Mouse (Mus musculus) A20 (cell line): ENCODE results near the gene Cfap74.

ENCODE experiments used
- DNase-seq: peaks from one replicate; pipeline ENCODE4 v3.0.0-alpha.2; 2011; ENCODE audit warnings: low read depth, low spot score

Gene Cfap74

GRCm38 (mm10) chr4:155491529-155492130 lies 82.6 kb downstream of the Cfap74 start:
- DNase-seq, result peak; percentile 49

GRCm38 (mm10) chr4:155492131-155492633 lies 83.2 kb downstream of the Cfap74 start:
- DNase-seq, result peak; percentile 71

GRCm38 (mm10) chr4:155494891-155495290 lies 85.9 kb downstream of the Cfap74 start:
- no peak for DNase-seq

DNA sequence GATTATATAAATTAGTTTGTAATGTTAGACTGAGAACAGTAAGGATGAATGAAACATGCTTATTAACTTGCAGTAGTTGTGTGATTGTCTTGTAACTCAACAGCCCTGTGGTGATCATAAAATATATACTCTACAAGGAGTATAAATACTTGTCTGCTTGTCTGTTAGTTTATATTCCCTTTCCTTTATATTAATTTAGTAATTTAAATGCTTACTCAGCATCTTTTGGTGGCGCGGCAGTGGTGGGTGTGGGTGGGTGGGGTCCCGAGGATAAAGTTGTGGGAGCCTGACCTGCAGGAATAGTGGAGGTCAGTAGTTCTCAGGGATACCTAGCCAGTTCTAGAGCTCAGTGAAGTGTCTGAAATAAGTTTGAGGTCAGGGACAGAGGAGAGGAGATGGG lies 89.0 kb downstream of the Cfap74 start:
- no peak for DNase-seq

DNA sequence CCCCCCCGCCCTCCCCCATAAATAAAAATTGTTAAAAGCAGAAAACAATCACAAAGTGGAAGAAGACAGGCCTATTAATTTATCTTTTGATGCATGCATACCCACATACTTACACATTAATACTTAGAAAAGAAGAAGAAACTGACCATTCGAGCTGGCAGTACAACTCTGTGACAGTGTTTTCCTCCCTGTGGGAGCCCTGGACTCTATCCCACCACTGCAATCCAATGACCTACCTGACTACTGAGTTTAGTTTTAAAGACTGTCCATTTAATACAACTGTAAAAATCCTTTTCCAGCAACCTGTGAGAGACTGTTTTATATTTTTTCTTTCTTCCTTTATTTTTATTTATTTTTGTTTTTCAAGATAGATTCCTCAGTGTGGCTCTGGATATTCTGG lies 92.1 kb downstream of the Cfap74 start:
- DNase-seq, result no peak

DNA sequence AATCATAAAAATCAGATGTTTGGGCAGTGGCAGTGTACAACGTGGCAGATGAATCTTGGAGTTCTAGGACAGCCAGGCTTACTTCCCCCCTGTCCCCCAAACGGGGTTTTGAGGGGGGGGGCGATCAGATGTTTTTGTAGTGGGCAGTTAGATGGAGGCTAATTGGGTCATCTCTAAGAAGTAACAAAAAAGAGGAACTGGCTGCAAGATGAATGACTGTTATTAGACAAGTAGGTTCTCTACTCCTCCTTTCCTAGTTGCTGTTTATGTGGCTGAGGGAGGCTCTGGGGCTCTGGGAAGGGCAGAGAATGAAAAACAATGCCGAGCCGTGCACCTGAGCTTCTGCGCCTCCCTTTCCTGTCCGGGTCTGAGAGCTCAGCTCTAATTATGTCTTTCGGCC lies 96.1 kb downstream of the Cfap74 start:
- DNase-seq, result peak; percentile 68

DNA sequence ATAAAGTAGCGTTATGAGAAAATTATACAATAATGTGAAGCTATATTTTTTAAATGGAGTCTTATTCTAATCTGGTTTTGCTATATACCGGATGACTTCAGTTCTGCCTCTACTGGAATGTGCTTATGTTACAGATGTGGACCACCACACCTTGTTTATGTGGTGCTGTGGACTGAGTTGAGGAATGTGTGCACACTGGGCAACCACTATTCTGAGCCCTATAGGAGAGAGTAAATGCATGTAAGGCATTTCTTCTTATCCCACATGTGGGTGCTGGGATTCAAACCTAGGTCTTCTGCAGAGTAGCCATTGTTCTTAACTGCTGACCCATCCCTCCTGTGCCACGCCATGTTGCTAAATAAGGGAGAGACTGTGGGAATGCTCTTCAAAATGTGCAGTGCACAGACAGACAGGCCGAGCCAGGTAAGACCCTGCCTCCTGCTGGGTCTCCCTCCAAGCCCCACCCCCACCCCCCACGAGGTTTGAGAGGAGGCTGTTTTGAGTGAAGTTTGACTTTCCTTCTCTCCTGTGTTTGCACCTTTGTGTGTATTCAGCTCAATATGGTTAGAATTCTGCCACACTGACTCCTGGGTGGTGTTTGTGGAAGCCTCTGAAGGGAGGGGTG lies 96.8 kb downstream of the Cfap74 start:
- DNase-seq, result no peak

- peak; percentile 36 for DNase-seq
These were observed 99.6 kb downstream of the Cfap74 start for GRCm38 (mm10) chr4:155508614-155509013.

- DNase-seq, result no peak
These were observed 102.0 kb downstream of the Cfap74 start for GRCm38 (mm10) chr4:155510981-155511380.

DNA sequence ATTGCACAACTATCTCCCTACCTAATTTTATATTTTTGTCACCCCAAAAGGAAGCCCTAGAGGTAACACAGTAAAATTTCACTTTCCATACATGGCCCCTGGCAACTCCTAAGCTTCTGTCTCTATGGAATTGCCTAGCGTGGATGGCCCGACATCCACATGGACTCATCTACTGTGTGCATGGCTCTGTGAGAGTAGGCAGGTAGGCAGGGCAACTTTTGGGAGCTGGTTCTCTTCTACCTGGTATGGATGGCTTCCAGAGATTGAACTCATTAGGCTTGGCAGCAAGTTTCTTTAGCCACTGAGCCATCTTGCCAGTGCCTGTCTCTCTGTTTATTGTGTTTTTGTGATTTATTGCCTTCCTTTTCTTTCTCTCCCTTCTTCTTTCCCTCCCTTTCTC lies 105.8 kb downstream of the Cfap74 start:
- no peak for DNase-seq
